Mouse (Mus musculus): Measurements from ENCODE around the gene Synpo2. TPM values are rescaled to one million over a fixed set of nuclear protein-coding genes. Genes with fewer than 3 reads are reported as not detected.
A peak's percentile ranks its signal among the peaks of the same experiment; 100 is the strongest.

Synpo2 gene
- polyA plus RNA-seq, 1 experiment from 2014 or later = 0.90 TPM

DNA sequence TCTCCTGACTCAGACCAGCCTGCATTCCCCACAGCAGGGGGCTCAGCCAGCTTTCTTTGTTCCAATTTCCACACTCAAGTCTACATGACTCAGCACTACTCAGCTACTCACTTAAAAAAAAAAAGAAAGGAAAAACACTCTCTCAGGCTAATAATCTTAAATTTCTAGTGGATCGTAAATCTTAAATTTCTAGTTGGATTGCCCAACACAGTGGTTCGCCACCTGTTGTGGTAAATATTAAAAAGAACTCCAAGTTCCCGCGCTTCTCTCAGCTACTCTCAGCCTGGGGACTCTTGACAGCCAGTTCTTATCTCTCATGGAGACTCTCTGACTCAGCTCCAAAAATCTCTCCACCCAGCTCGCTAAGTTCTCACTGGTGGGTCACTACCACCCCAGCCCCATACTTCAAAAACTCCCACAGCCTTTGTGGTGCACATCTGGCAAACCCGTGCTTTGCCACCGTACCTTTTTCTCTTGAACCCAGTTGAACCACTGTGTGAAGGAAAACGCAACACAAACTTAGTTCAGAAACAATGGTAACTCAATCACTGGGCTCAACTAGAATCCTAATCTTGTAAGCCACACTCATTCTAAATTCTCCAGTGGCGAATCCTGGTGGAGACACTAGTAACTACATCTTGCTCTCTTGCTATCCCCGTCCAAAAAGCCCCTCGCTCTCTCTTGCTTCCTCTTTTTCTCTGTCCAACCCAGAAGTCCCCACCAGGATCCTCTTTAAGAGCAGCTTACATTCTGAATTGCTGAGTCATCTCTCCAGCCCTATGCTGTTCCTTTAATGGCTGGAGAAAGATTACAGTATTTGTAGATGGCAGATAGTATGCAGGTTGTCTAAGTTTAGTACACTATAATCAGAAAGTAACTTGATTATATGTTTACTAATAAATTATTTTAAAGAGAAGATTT is 20.5 kb upstream of the Synpo2 start:
- no peaks in the 10 kb centered on the region for H3K36me3 ChIP-seq (ENCODE audit: control insufficient read depth, insufficient read depth)
- no peaks in the 10 kb centered on the region for H3K27me3 ChIP-seq (replicated peaks; ENCODE audit: control insufficient read depth, insufficient read depth, low read length)
- no peaks in the 10 kb centered on the region for H3K4me1 ChIP-seq (replicated peaks; ENCODE audit: control insufficient read depth, insufficient read depth, low read length)
- no peaks in the 10 kb centered on the region for H3K9me3 ChIP-seq (ENCODE audit: control insufficient read depth, low read length)
- ATAC-seq = no peak
- no peak overlapping the region for H3K27ac ChIP-seq (ENCODE audit: low read length)
- no peak overlapping the region for H3K4me2 ChIP-seq (ENCODE audit: low read length)
- no peak overlapping the region for H3K9ac ChIP-seq (replicated peaks; ENCODE audit: low read depth, low read length)
- no peak overlapping the region for H3K4me3 ChIP-seq (replicated peaks; ENCODE audit: low read length)
- WGBS = 82% methylated on average over 11 of the region's 11 CpGs

GRCm38 (mm10) chr3:123245646-123246045 is 9.7 kb upstream of the Synpo2 start:
- Histone ChIP-seq H3K4me1 (replicated peaks; ENCODE audit: control insufficient read depth, insufficient read depth, low read length) (no peaks in the 10 kb centered on the region), H3K9me3 (ENCODE audit: control insufficient read depth, low read length) (no peaks in the 10 kb centered on the region), H3K27ac (ENCODE audit: low read length) (no peak overlapping the region), H3K9ac (replicated peaks; ENCODE audit: low read depth, low read length) (no peak overlapping the region), H3K27me3 (replicated peaks; ENCODE audit: control insufficient read depth, insufficient read depth, low read length) (no peaks in the 10 kb centered on the region), H3K4me2 (ENCODE audit: low read length) (no peak overlapping the region), H3K36me3 (ENCODE audit: control insufficient read depth, insufficient read depth) (no peaks in the 10 kb centered on the region), H3K4me3 (replicated peaks; ENCODE audit: low read length) (no peak overlapping the region)
- no peak for ATAC-seq
- WGBS = 62% methylated on average over 4 of the region's 4 CpGs

GRCm38 (mm10) chr3:123244376-123244775 is 8.4 kb upstream of the Synpo2 start:
- Histone ChIP-seq H3K27me3 (replicated peaks; ENCODE audit: control insufficient read depth, insufficient read depth, low read length) (no peaks in the 10 kb centered on the region), H3K4me3 (replicated peaks; ENCODE audit: low read length) (no peak overlapping the region), H3K4me2 (ENCODE audit: low read length) (no peak overlapping the region), H3K9ac (replicated peaks; ENCODE audit: low read depth, low read length) (no peak overlapping the region), H3K27ac (ENCODE audit: low read length) (no peak overlapping the region), H3K9me3 (ENCODE audit: control insufficient read depth, low read length) (no peaks in the 10 kb centered on the region), H3K36me3 (ENCODE audit: control insufficient read depth, insufficient read depth) (no peaks in the 10 kb centered on the region), H3K4me1 (replicated peaks; ENCODE audit: control insufficient read depth, insufficient read depth, low read length) (no peaks in the 10 kb centered on the region)
- WGBS = 75% methylated on average over 5 of the region's 5 CpGs
- no peak for ATAC-seq

DNA sequence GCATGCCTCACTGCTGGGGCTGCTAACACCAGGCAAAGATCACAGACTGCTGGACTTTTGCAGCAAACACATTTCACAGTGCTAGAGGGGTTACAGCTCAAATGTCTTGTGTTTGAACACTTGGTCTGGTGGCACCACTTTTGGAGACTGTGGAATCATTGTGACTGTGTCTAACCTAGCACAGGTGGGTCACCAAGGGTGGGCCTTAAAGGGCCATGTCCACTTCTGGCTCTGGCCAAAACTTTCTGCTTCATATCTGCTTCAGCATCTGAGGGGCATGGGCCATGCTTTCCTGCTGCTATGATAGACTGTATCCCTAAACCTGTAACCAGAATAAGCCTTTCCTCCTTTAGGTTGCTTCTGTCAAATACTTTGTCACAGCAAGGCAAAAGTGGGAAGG is 1.5 kb upstream of the Synpo2 start:
- no peak overlapping the region for H3K9ac ChIP-seq (replicated peaks; ENCODE audit: low read depth, low read length)
- H3K36me3 ChIP-seq (ENCODE audit: control insufficient read depth, insufficient read depth) = no peaks in the 10 kb centered on the region
- H3K27ac ChIP-seq (ENCODE audit: low read length) = no peak overlapping the region
- H3K27me3 ChIP-seq (replicated peaks; ENCODE audit: control insufficient read depth, insufficient read depth, low read length) = no peaks in the 10 kb centered on the region
- H3K9me3 ChIP-seq (ENCODE audit: control insufficient read depth, low read length) = no peaks in the 10 kb centered on the region
- ATAC-seq = no peak
- H3K4me2 ChIP-seq (ENCODE audit: low read length) = no peak overlapping the region
- peaks cover 9% of the 10 kb centered on the region for H3K4me1 ChIP-seq (replicated peaks; ENCODE audit: control insufficient read depth, insufficient read depth, low read length)
- H3K4me3 ChIP-seq (replicated peaks; ENCODE audit: low read length) = no peak overlapping the region

- no peak overlapping the region for H3K4me2 ChIP-seq (ENCODE audit: low read length)
- H3K9ac ChIP-seq (replicated peaks; ENCODE audit: low read depth, low read length) = no peak overlapping the region
- H3K36me3 ChIP-seq (ENCODE audit: control insufficient read depth, insufficient read depth) = no peaks in the 10 kb centered on the region
- ATAC-seq = no peak
- no peak overlapping the region for H3K4me3 ChIP-seq (replicated peaks; ENCODE audit: low read length)
- no peak overlapping the region for H3K27ac ChIP-seq (ENCODE audit: low read length)
- 27% methylated on average over 7 of the region's 7 CpGs for WGBS
- H3K4me1 ChIP-seq (replicated peaks; ENCODE audit: control insufficient read depth, insufficient read depth, low read length) = peaks cover 9% of the 10 kb centered on the region
- H3K9me3 ChIP-seq (ENCODE audit: control insufficient read depth, low read length) = no peaks in the 10 kb centered on the region
- no peaks in the 10 kb centered on the region for H3K27me3 ChIP-seq (replicated peaks; ENCODE audit: control insufficient read depth, insufficient read depth, low read length)
Measured at GRCm38 (mm10) chr3:123237039-123237438, 1.1 kb upstream of the Synpo2 start.

- peak overlapping the region; percentile 41 for H3K4me3 ChIP-seq (replicated peaks; ENCODE audit: low read length)
- peak overlapping the region; percentile 40; the same call in 1 of the 2 replicates for H3K9ac ChIP-seq (replicated peaks; ENCODE audit: low read depth, low read length)
- H3K4me1 ChIP-seq (replicated peaks; ENCODE audit: control insufficient read depth, insufficient read depth, low read length) = peaks cover 9% of the 10 kb centered on the region
- no peaks in the 10 kb centered on the region for H3K36me3 ChIP-seq (ENCODE audit: control insufficient read depth, insufficient read depth)
- H3K27ac ChIP-seq (ENCODE audit: low read length) = no peak overlapping the region
- H3K4me2 ChIP-seq (ENCODE audit: low read length) = peak overlapping the region; percentile 61
- no peaks in the 10 kb centered on the region for H3K27me3 ChIP-seq (replicated peaks; ENCODE audit: control insufficient read depth, insufficient read depth, low read length)
- 20% methylated on average over 7 of the region's 7 CpGs for WGBS
- no peaks in the 10 kb centered on the region for H3K9me3 ChIP-seq (ENCODE audit: control insufficient read depth, low read length)
- ATAC-seq = no peak
Measured at GRCm38 (mm10) chr3:123235495-123235894, 454 bp downstream of the Synpo2 start.

GRCm38 (mm10) chr3:123234191-123234836 is 1.6 kb downstream of the Synpo2 start:
- H3K4me2 ChIP-seq (ENCODE audit: low read length) = no peak overlapping the region
- WGBS = 45% methylated on average over 16 of the region's 16 CpGs
- H3K36me3 ChIP-seq (ENCODE audit: control insufficient read depth, insufficient read depth) = no peaks in the 10 kb centered on the region
- no peaks in the 10 kb centered on the region for H3K9me3 ChIP-seq (ENCODE audit: control insufficient read depth, low read length)
- 0 out of 2 replicates have a peak, but pooled peaks have one; percentile 12 for ATAC-seq
- H3K9ac ChIP-seq (replicated peaks; ENCODE audit: low read depth, low read length) = no peak overlapping the region
- peaks cover 9% of the 10 kb centered on the region for H3K4me1 ChIP-seq (replicated peaks; ENCODE audit: control insufficient read depth, insufficient read depth, low read length)
- no peak overlapping the region for H3K27ac ChIP-seq (ENCODE audit: low read length)
- no peak overlapping the region for H3K4me3 ChIP-seq (replicated peaks; ENCODE audit: low read length)
- H3K27me3 ChIP-seq (replicated peaks; ENCODE audit: control insufficient read depth, insufficient read depth, low read length) = no peaks in the 10 kb centered on the region

DNA sequence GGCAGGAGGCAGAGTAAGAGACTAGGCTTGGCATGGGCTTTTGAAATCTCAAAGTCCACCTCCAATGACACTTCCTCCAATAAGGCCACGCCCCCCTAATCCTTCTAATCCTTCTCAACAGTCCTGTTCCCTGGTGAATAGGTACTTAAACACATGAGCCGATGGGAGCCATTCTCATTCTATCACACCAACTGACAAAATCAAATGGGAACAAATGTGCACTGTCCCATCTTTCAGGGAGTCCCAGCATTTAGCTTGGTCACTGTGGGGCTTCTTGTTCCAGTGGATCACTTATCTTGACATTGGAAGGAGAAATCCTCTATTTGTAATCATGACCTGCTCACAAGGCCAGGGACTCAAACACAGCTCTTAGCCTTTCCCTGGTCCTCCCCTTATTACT is 4.3 kb downstream of the Synpo2 start:
- H3K27me3 ChIP-seq (replicated peaks; ENCODE audit: control insufficient read depth, insufficient read depth, low read length) = no peaks in the 10 kb centered on the region
- ATAC-seq = no peak
- 87% methylated on average over 2 of the region's 2 CpGs for WGBS
- no peak overlapping the region for H3K9ac ChIP-seq (replicated peaks; ENCODE audit: low read depth, low read length)
- no peaks in the 10 kb centered on the region for H3K9me3 ChIP-seq (ENCODE audit: control insufficient read depth, low read length)
- no peaks in the 10 kb centered on the region for H3K36me3 ChIP-seq (ENCODE audit: control insufficient read depth, insufficient read depth)
- H3K4me1 ChIP-seq (replicated peaks; ENCODE audit: control insufficient read depth, insufficient read depth, low read length) = peaks cover 5% of the 10 kb centered on the region
- no peak overlapping the region for H3K4me2 ChIP-seq (ENCODE audit: low read length)
- H3K27ac ChIP-seq (ENCODE audit: low read length) = no peak overlapping the region
- H3K4me3 ChIP-seq (replicated peaks; ENCODE audit: low read length) = no peak overlapping the region

DNA sequence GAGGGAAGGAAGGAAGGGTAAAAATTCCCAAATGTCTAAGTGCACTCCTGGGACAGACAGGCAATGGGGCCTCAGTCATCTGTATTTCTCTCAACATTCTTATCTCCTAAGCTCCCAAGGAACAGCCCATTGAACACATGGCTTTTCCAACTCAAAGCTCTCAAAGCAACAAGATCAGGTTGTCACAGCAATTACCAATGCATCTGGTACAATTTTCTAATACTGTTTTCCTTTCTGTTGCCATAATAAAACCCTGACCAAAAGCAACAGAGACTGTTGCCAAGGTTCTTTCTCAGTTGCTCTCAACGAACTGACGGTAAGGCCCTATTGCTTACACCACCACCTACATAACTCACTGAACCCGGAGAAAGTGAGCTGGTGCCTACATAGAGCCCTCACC is 8.7 kb downstream of the Synpo2 start:
- no peaks in the 10 kb centered on the region for H3K4me1 ChIP-seq (replicated peaks; ENCODE audit: control insufficient read depth, insufficient read depth, low read length)
- ATAC-seq = no peak
- no peak overlapping the region for H3K27ac ChIP-seq (ENCODE audit: low read length)
- no peaks in the 10 kb centered on the region for H3K27me3 ChIP-seq (replicated peaks; ENCODE audit: control insufficient read depth, insufficient read depth, low read length)
- H3K4me3 ChIP-seq (replicated peaks; ENCODE audit: low read length) = no peak overlapping the region
- no peaks in the 10 kb centered on the region for H3K9me3 ChIP-seq (ENCODE audit: control insufficient read depth, low read length)
- H3K4me2 ChIP-seq (ENCODE audit: low read length) = no peak overlapping the region
- H3K9ac ChIP-seq (replicated peaks; ENCODE audit: low read depth, low read length) = no peak overlapping the region
- no peaks in the 10 kb centered on the region for H3K36me3 ChIP-seq (ENCODE audit: control insufficient read depth, insufficient read depth)
- WGBS = 92% methylated on average over 3 of the region's 3 CpGs
